Mouse (Mus musculus) neural tube, embryonic 15.5 days (tissue): Measurements from ENCODE around the gene Mamdc4. TPM values are rescaled to one million over a fixed set of nuclear protein-coding genes. Genes with fewer than 3 reads are reported as not detected.

ENCODE experiments used
- ATAC-seq: fragments of 200-750 bp; cut with Nextera tagmentation; 2 replicates; pipeline ENCODE4 v1.8.0; 2017; ENCODE audit warnings: mild to moderate bottlenecking, moderate TSS enrichment, moderate library complexity; ENCODE audit not compliant: low FRiP score
- H3K27ac ChIP-seq: fragments of 300-500 bp; sonication (generic); replicated peaks from 2 replicates; pipeline ENCODE4 v1.5.1; 2015; ENCODE audit warnings: mild to moderate bottlenecking, inconsistent platforms
- H3K27me3 ChIP-seq: fragments of 300-500 bp; sonication (generic); replicated peaks from 2 replicates; pipeline ENCODE4 v1.6.1; 2015; ENCODE audit warnings: inconsistent platforms
- H3K36me3 ChIP-seq: fragments of 300-500 bp; sonication (generic); 2 replicates; pipeline ENCODE4 v1.6.1; 2015; ENCODE audit warnings: inconsistent platforms
- H3K4me1 ChIP-seq: fragments of 300-500 bp; sonication (generic); 2 replicates; pipeline ENCODE4 v1.6.1; 2015; ENCODE audit warnings: inconsistent platforms
- H3K4me2 ChIP-seq: fragments of 300-500 bp; sonication (generic); 2 replicates; pipeline ENCODE4 v1.6.1; 2015; ENCODE audit warnings: inconsistent platforms, mild to moderate bottlenecking, moderate library complexity
- H3K4me3 ChIP-seq: fragments of 300-500 bp; sonication (generic); replicated peaks from 2 replicates; pipeline ENCODE4 v1.5.1; 2015; ENCODE audit warnings: mild to moderate bottlenecking, inconsistent platforms
- H3K9ac ChIP-seq: fragments of 300-500 bp; sonication (generic); replicated peaks from 2 replicates; pipeline ENCODE4 v1.6.1; 2015; ENCODE audit warnings: mild to moderate bottlenecking, inconsistent platforms
- H3K9me3 ChIP-seq: fragments of 300-500 bp; sonication (generic); replicated peaks from 2 replicates; pipeline ENCODE4 v1.6.1; 2016; ENCODE audit warnings: inconsistent platforms
- WGBS: fragments of 180-500 bp; shearing (Covaris S2); methylation state at CpG from one replicate; pipeline ENCODE4 v1.1.7; 2015; ENCODE audit warnings: mixed read lengths; 5-methylcytosine and 5-hydroxymethylcytosine counted together
- polyA plus RNA-seq: library from polyadenylated mRNA; unstranded; fragments of >200 nt; fragmentation: Nextera tagmentation; extraction: Ambion mirVana; gene quantifications from 2 replicates; pipeline ENCODE4 v1.2.1, GENCODE M21; 2015

Gene Mamdc4
- polyA plus RNA-seq, 1 experiment from 2014 or later, result 2.3 TPM

- H3K4me3 ChIP-seq, result no peak overlapping the region
- no peaks in the 10 kb centered on the region for H3K27me3 ChIP-seq
- H3K4me1 ChIP-seq, result no peaks in the 10 kb centered on the region
- H3K27ac ChIP-seq, result no peak overlapping the region
- no peaks in the 10 kb centered on the region for H3K9me3 ChIP-seq
- H3K4me2 ChIP-seq, result no peak overlapping the region
- no peak for ATAC-seq
- 95% methylated on average over 2 of the region's 2 CpGs for WGBS
- H3K9ac ChIP-seq, result no peak overlapping the region
- peaks cover 13% of the 10 kb centered on the region for H3K36me3 ChIP-seq
These were observed 39.8 kb downstream of the Mamdc4 start for GRCm38 (mm10) chr2:25534866-25535182.

GRCm38 (mm10) chr2:25534178-25534865 is 40.3 kb downstream of the Mamdc4 start:
- no peaks in the 10 kb centered on the region for H3K9me3 ChIP-seq
- no peak overlapping the region for H3K4me2 ChIP-seq
- H3K36me3 ChIP-seq, result peaks cover 17% of the 10 kb centered on the region
- H3K27me3 ChIP-seq, result no peaks in the 10 kb centered on the region
- ATAC-seq, result no peak
- H3K27ac ChIP-seq, result no peak overlapping the region
- WGBS, result 93% methylated on average over 3 of the region's 3 CpGs
- no peak overlapping the region for H3K9ac ChIP-seq
- H3K4me3 ChIP-seq, result no peak overlapping the region
- H3K4me1 ChIP-seq, result no peaks in the 10 kb centered on the region

GRCm38 (mm10) chr2:25533707-25534106 is 40.9 kb downstream of the Mamdc4 start:
- Histone ChIP-seq H3K4me3 (no peak overlapping the region), H3K36me3 (peaks cover 23% of the 10 kb centered on the region), H3K27me3 (no peaks in the 10 kb centered on the region), H3K4me1 (no peaks in the 10 kb centered on the region), H3K9me3 (no peaks in the 10 kb centered on the region), H3K9ac (no peak overlapping the region), H3K27ac (no peak overlapping the region), H3K4me2 (no peak overlapping the region)
- 90% methylated on average over 2 of the region's 2 CpGs for WGBS
- ATAC-seq, result no peak

- Histone ChIP-seq H3K9me3 (no peaks in the 10 kb centered on the region), H3K27me3 (no peaks in the 10 kb centered on the region), H3K4me3 (no peak overlapping the region), H3K4me2 (no peak overlapping the region), H3K9ac (no peak overlapping the region), H3K27ac (no peak overlapping the region), H3K4me1 (no peaks in the 10 kb centered on the region), H3K36me3 (peaks cover 66% of the 10 kb centered on the region)
- ATAC-seq, result no peak
- WGBS, result 94% methylated on average over 9 of the region's 9 CpGs
These were observed 47.9 kb downstream of the Mamdc4 start for GRCm38 (mm10) chr2:25526510-25527302.

Other genes starting within 250 kb of the Mamdc4 start
- gene Man1b1, start 242.5 kb downstream of the Mamdc4 start, polyA plus RNA-seq, result 43.5 and 46.6 TPM in 2 replicates
- gene Dpp7, start 218.5 kb downstream of the Mamdc4 start, polyA plus RNA-seq, result 24.2 and 27.3 TPM in 2 replicates
- gene Uap1l1, start 209.2 kb downstream of the Mamdc4 start, polyA plus RNA-seq, result 8.5 and 14.0 TPM in 2 replicates
- gene Sapcd2, start 202.5 kb downstream of the Mamdc4 start, polyA plus RNA-seq, result 10.6 and 16.3 TPM in 2 replicates
- 9.6 TPM in 2 replicates for gene Entpd2, start 179.0 kb downstream of the Mamdc4 start, polyA plus RNA-seq
- 398 and 483 TPM in 2 replicates for gene Npdc1, start 175.5 kb downstream of the Mamdc4 start, polyA plus RNA-seq
- 0.13 and 0.38 TPM in 2 replicates for gene Fut7, start 151.6 kb downstream of the Mamdc4 start, polyA plus RNA-seq
- 11.2 and 13.4 TPM in 2 replicates for gene Abca2, start 146.1 kb downstream of the Mamdc4 start, polyA plus RNA-seq
- gene Clic3, start 118.0 kb downstream of the Mamdc4 start, polyA plus RNA-seq, result 1.8 and 2.0 TPM in 2 replicates
- gene Paxx, start 113.8 kb downstream of the Mamdc4 start, polyA plus RNA-seq, result 100 and 120 TPM in 2 replicates
- gene Ptgds, start 104.8 kb downstream of the Mamdc4 start, polyA plus RNA-seq, result 40.1 and 116 TPM in 2 replicates
- gene Lcn12, start 80.9 kb downstream of the Mamdc4 start, polyA plus RNA-seq, result not detected in 2 replicates
- gene Fbxw5, start 74.1 kb downstream of the Mamdc4 start, polyA plus RNA-seq, result 128 and 134 TPM in 2 replicates
- 6.3 and 6.4 TPM in 2 replicates for gene C8g, start 73.1 kb downstream of the Mamdc4 start, polyA plus RNA-seq
- 15.4 and 21.1 TPM in 2 replicates for gene Traf2, start 27.9 kb downstream of the Mamdc4 start, polyA plus RNA-seq
- gene Edf1, start 17.0 kb downstream of the Mamdc4 start, polyA plus RNA-seq, result 400 and 433 TPM in 2 replicates
- 159 and 181 TPM in 2 replicates for gene Phpt1, start 379 bp upstream of the Mamdc4 start, polyA plus RNA-seq
- gene Ajm1, start 6.9 kb upstream of the Mamdc4 start, polyA plus RNA-seq, result 14.5 and 18.9 TPM in 2 replicates
- 66.8 and 69.6 TPM in 2 replicates for gene Rabl6, start 33.7 kb upstream of the Mamdc4 start, polyA plus RNA-seq
- 0.23 and 0.27 TPM in 2 replicates for gene Ccdc183, start 42.8 kb upstream of the Mamdc4 start, polyA plus RNA-seq
- 53.4 and 56.6 TPM in 2 replicates for gene Tmem141, start 47.2 kb upstream of the Mamdc4 start, polyA plus RNA-seq
- 2.7 and 3.8 TPM in 2 replicates for gene Fcna, start 53.2 kb upstream of the Mamdc4 start, polyA plus RNA-seq
- gene Lcn8, start 78.3 kb upstream of the Mamdc4 start, polyA plus RNA-seq, result not detected in 2 replicates
- not detected in 2 replicates for gene Lcn5, start 83.1 kb upstream of the Mamdc4 start, polyA plus RNA-seq
- not detected in 2 replicates for gene Lcn6, start 101.9 kb upstream of the Mamdc4 start, polyA plus RNA-seq
- not detected in 2 replicates for gene Lcn10, start 107.9 kb upstream of the Mamdc4 start, polyA plus RNA-seq
- not detected in 2 replicates for gene Obp2a, start 125.2 kb upstream of the Mamdc4 start, polyA plus RNA-seq
- 162 and 177 TPM in 2 replicates for gene Bmyc, start 131.9 kb upstream of the Mamdc4 start, polyA plus RNA-seq
- not detected in 2 replicates for gene Obp2b, start 162.2 kb upstream of the Mamdc4 start, polyA plus RNA-seq
- gene Lcn3, start 190.7 kb upstream of the Mamdc4 start, polyA plus RNA-seq, result not detected in 2 replicates
- not detected in 2 replicates for gene Lcn11, start 202.2 kb upstream of the Mamdc4 start, polyA plus RNA-seq
- 0.33 TPM in 1 of 2 replicates, not detected in the other for gene Gm13539, start 207.4 kb upstream of the Mamdc4 start, polyA plus RNA-seq
- not detected in 2 replicates for gene Glt6d1, start 241.0 kb upstream of the Mamdc4 start, polyA plus RNA-seq
- not detected in 2 replicates for gene Lcn9, start 248.3 kb upstream of the Mamdc4 start, polyA plus RNA-seq